Mouse (Mus musculus) c-Kit-positive CD71-negative TER-119-negative erythroid progenitor cells, embryonic 14.5 days (primary cell): Measurements from ENCODE around the gene Col9a1.

Experiments used
- DNase-seq: peaks from one replicate; pipeline ENCODE4 v3.0.0-alpha.2; 2013; ENCODE audit warnings: low read depth

The Col9a1 gene

DNA sequence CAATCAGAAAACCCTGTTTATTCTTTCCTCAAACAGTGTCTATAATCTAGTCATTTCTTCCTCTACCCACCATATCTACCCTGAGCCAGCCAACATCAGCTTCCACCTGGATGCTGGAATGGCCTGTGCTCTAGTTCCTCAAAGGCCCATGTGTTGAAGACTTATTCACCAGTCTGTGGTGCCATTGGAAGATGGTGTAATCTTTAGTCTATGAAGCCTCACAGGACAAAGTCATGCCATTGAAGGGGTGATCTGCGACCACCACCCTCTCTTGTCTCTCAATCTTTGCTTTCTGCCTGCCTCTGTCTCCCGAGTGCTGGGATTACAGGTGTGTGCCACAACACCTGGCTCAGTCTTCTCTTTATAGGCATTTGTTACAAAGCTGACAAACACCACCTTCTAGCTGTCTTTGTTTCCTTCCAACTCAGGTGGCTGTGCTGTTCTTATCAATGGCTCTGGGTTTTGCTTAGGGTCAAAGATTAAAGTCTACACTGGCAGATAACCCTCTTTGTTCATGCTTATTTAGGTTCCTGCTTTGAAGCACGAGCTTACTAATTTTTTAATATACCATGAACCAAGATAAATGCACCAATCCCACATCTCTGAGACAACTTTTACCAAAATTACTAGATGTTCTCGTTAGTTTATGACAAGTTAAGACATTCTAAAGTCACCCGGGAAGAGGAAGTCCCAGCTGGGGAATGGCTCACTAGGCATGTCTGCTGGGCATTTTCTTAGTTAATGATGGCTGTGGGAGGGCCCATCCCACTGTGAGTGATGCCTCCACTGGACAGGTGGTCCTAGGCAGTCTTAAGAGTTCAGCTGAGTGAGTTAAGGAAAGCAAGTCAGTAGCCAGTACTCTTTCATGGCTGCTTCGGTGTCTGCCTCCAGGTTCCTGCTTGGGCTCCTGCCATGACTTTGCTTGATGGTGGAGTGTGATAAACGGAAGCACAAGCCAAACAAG is 117.9 kb downstream of the Col9a1 start:
- no peak for DNase-seq

DNA sequence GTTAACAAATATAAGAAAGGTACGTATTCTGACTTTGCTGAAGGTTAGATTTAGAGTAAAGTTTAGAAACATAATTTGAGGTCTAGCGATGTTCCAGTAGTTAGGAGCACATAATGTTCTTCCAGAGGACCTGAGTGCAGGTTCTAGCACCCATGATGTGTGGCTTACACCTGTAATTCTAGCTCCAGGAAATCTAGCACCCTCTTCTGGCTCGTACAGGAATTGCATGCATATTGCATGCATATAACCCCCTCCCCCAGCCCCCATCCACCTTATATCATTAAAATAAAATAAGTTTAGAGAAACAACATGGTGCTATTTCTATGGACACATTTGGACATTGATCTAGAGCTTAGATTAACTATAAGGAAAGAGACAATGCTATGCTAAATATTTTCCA is 123.3 kb downstream of the Col9a1 start:
- DNase-seq = no peak
